Mouse (Mus musculus) kidney, postnatal 25 days (tissue): ENCODE results near the gene Rho.

Source experiments
- DNase-seq, 2 experiments: peaks; one replicate each; pipeline ENCODE4 v3.0.0; 2021; ENCODE audit warnings: mixed read lengths in 2 of 2

Rho gene

DNA sequence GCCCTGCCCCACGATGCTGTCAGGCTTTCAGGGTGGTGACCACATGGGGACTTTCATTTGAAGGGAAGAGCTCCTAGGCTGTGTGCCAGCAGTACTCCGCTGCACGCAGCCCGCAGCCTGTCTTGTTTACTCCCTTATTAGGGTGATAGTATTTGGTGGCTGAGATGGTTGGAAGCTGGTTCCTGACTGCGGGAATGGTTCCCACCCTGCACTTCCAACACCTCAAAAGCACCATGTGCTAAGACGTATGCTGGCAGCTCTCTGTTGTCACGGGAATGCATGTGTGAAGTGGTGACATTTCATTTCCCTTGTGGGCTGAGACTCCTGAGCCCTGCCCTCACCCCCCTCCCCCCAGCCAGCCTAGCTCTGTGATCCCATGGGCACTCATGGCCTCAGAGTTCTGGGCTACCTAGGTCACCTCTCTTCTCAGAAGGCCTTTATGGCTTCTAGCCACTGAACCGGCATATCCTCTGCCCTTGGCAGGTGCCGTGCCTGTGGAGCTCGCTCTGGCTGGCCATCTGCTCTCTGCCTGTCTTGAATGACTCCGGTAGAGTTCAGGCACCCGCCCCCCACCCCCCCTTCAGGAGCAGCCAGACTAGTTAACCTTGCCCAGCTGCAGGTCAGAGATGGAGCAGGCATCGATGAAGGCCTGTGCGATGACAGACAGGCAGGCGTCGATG lies 25.5 kb downstream of the Rho start:
- peak; percentile 68 to 84 for DNase-seq

DNA sequence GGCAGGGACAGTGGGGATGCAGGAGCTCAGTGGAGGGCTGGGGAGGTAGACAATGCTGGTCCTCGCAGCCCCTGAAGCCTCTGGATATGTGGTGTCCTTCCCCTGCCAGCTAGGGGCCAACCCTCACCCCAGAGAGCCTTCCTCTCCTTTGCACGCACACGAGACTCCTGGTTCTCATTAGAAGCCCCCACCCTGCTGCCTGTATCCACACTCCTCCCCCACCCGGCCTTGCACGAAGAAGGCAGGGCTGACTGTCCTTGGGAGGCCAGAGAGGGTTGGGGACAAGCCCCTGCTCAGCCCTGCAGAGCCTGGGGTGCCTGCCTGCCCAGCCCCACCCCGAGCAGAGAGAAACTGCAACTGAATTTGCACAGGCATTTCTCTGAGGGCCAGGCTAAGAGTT lies 26.1 kb downstream of the Rho start:
- DNase-seq = peak in 1 of 2 experiments; percentile 35

DNA sequence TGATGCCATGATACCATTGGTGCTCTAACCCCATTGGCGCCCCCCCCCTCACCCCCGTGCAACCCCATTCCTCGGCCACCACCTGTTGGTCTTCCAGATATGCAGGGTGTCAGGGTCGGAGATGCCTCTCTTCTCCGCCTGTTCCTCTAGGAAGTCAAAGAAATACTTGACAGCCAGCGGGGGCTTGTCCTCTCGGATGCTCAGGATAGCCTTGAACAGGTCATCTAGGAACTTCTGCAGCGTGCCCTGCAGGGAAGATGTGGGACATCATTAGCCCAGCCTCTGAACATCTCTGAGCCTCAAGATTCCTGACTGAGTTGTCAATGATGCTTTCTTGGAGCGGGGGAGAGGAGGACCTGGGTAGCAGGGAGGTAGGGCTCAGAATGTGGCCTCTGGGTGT lies 26.9 kb downstream of the Rho start:
- DNase-seq = no peak

GRCm38 (mm10) chr6:115959151-115959691 lies 27.7 kb downstream of the Rho start:
- peak; percentile 88 to 91 for DNase-seq

- no peak for DNase-seq
Measured at GRCm38 (mm10) chr6:115960322-115960721, 28.8 kb downstream of the Rho start.

DNA sequence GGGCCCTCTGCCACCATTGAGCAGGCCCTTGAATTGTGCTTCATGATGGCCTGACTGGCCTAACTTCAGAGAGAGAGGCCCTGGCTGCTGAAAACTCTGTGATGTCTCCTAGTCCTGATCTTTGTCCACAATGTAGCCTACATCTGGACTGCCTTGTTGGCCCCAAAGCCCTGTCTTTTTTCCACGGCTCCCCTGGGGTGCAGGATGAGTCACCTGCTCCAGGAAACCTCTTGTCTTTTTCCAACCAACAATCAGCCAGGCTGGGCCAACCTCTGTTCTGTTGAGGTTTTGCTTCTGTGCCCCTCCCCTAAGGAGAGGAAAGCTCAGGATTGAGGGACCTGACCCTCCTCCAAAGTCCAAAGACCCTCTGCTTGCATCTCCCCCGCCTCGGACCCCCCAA lies 30.2 kb downstream of the Rho start:
- DNase-seq = no peak

DNA sequence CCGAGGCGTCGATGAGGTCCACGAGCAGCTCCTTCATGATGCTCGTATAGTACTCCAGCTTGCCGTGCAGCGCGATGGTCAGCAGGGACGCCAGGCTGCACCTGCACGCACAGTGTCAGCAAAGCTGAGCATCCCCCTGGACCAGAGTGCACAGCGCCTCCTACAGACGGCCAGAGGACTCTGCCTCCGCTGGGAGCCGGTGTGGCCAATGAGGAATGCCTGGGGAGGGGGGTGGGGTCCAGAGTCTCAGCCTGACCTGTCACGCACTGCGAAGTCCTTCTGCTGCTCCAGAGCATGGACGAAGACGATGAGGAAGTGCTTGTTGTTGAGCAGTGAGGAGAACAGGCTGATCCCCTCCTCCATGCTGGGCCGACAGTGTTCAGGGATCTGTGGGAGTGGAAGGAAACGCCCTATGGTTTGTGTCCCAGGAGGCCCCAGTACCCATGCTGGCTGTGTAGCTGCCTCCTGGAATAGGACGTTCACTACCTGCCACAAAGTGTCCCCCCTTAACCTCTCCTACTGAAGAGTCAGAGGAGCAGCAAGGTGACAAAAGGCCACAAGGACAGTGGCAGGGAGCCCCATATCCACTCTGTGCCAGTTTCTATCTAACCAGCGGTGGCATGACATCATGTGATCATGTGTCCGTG lies 31.0 kb downstream of the Rho start:
- DNase-seq = no peak

DNA sequence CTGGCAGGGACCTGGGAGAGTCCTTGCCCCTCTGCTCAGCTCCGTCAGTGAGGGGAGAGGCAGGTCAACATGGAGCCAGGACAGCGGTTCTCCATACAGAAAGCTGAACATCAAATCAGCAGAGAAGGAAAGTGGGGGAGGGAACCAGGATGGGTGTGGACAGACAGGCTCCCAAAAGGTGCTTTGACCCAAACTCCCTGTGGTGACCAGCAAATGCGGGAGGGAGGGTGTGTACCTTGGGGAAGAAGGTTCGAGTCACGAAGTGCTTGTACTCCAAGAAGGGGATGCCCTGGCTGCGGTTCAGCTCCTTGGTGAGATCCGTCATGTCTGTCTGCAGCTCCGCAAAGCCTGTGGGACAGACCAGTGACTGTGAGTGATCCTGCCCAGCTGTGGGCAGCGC lies 32.1 kb downstream of the Rho start:
- DNase-seq = peak in 1 of 2 experiments; percentile 56

- no peak for DNase-seq
Measured at GRCm38 (mm10) chr6:115966227-115966966, 34.8 kb downstream of the Rho start.

- no peak for DNase-seq
Measured at GRCm38 (mm10) chr6:115967291-115967880, 35.8 kb downstream of the Rho start.

GRCm38 (mm10) chr6:115968086-115968485 lies 36.5 kb downstream of the Rho start:
- DNase-seq = no peak

- DNase-seq = no peak
Measured at GRCm38 (mm10) chr6:115968700-115969099, 37.2 kb downstream of the Rho start.

DNA sequence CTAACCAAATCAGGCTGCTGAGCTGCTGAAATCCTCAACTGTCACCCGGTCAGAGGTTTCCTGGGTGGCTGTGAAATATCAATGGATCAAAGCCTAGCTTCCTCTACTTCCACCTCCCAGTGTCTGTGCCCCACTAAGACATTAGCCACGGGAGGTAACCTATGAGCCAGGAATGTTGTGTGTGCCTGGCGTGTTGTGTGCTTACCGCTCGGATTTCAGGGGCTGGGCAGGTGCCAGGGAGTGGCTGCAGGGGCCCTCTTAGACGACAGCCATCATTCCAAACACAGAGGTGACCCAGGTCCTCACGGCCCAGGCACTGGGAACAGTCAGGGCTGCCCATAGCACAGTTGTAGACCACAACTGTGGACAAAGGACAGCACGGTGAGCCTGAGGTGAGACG lies 37.6 kb downstream of the Rho start:
- DNase-seq = no peak

DNA sequence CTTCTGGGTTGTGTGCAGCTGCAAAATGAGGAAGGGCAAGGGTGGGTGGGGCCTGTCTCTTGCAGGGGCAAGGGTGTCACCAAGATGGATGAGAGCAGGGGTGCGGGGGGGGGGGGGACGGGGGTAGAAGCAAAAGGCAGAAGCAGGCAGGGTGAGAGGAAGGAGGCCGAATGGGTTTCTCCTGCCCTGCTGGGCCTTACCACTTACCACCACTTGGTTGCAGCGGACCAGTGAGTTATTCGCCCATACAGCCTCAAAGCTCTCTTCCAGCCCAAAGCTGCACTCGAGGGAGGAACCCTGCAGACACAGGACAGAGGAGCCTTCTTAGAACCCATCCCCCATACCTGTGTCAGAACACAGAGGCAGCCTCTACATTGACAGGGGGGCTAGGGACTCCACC lies 38.4 kb downstream of the Rho start:
- DNase-seq = no peak

DNA sequence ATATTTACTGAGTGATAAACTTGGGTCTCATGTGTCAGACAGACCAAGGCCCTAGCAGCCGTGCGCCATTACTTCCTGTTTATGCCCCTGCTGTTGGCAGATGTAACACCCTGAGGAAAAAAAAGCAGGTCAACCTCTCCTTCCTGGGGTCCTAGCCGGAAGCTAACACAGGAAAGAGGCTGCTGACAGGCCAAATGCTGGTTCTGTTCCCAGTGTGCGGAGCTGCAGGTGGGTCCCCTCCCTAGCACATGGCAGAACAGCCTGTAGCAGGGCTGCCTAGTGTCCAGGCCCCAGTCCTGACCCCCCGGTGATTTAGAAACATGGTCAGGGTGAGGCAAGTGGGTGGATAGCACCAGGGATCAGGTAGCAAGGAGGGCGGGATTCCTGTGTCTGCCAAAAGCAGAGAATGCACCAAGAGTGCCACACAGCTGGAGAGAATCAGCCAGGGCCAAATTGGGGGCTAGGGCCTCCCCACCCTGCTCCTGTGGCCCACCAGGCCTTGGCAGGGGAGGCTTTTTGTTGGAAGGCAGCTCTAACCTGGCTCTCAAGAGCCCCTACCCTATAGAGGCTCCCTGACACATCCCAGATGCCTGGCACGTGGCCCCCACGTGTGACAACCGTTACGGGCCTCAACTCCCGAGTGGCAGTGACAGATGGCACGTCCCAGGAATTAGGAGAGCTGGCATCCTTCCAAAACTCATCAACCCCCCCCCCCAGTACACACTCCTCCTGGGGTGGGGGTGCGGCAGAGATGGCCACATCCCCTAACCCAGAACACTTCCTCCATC lies 39.9 kb downstream of the Rho start:
- DNase-seq = peak in 1 of 2 experiments; percentile 79

- peak in 1 of 2 experiments; percentile 36 for DNase-seq
Measured at GRCm38 (mm10) chr6:115972083-115972764, 40.7 kb downstream of the Rho start.

DNA sequence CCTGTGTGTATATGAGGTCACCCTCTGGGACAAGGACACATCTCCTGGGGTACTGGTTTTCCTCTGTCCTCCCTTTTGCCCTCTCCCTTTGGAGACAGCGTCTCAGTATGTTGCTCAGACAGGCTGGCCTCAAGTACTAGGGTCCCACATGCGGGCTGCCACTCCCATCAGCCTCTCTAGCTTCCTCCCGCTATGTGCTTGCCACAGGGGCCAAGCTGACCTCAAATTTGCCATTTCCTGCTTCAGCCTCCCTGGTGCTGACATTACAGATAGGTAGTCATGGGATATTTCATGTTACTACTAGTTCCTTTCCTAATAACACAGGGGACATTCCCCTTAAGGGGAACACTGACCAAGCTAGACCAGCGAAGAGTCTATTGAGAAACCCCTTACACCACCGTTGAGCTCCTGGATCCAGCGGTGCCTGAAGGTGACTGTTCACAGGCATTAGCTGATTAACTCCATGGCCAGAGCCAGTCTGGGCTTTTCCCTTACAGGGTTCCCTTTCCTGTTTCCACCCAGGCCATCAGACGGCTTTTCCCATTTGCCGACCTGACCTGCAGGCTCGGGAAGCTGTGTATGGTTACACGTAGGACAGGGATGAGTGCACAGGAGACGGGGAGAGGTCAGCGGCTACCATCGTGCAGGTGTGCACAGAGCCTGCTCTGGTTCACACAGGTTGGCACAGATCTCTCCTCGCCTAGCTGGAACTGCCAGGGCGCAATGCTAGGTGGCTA lies 41.8 kb downstream of the Rho start:
- DNase-seq = peak in 1 of 2 experiments; percentile 53

DNA sequence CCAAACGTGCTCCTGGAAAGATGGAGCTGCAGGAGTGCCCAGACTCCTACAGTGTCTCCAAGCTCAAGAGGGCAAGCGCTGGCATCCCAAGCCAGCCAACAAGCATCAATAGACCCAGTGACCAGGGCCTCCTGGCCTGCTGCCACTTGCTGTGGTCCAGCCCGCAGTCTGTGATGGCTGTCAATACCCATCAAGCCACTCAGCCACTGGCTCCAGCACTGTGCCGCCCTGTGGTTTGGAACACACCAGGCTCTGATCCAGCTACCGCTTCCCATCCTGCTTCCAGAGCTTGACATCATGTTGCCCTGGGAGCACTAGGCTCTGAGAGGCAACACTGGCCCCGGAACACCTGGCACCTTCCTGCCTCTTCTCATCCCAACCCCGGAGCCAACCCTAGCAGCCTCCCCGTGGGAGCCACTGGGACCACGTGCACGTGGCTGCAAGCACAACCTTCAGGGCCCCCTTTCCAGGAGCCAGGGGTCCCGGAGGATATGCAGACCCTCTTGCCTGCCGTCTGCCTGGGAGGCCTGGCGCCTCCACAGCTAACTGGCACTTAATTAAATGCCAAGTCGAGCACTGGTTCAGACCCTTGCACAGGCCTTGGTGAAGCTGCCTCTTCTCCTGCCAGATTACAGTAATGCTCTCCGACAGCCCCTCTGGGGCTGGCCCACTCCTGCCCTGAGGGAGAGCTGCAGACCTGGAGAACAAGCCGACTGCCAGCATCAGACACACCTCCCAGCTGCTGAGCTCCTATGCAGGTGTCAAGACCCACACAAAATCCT lies 42.5 kb downstream of the Rho start:
- no peak for DNase-seq

- no peak for DNase-seq
Measured at GRCm38 (mm10) chr6:115975606-115976005, 44.1 kb downstream of the Rho start.

DNA sequence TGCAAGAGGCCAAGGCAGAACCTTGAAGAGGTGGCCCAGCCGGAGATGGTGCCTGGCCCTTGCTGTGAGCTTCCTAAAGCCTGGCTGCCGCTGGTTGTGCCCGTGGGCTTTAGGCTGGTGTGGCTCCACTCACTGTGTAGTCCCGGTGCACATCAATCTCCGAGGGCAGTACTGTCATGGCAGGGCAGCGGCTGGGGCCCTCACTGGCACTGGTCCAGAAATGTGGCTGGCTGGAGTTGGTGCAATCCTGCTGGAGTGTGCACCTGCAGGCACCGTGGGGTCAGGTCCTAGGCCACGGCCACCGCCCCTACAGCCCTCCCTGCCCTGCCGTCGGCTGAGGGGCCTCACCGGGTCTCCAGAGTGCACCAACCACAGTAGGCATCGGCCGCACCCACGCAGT lies 46.3 kb downstream of the Rho start:
- DNase-seq = peak in 1 of 2 experiments; percentile 36
